Mouse (Mus musculus): ENCODE measurements around the gene 1700066M21Rik. TPM values are rescaled to one million over a fixed set of nuclear protein-coding genes. Genes with fewer than 3 reads are reported as not detected.

The 1700066M21Rik gene
- polyA plus RNA-seq, 1 experiment from 2014 or later, result 13.6 TPM

GRCm38 (mm10) chr1:57433141-57433540 is 55.7 kb downstream of the 1700066M21Rik start:
- 91% methylated on average over 7 of the region's 7 CpGs for WGBS
- ATAC-seq (ENCODE audit: insufficient number of reproducible peaks, low FRiP score, low TSS enrichment, low read depth) (no peak), DNase-seq (ENCODE audit: low spot score) (no peak)
- no peaks in the 10 kb centered on the region for H3K27me3 ChIP-seq (ENCODE audit: control insufficient read depth, insufficient read depth, low read length)
- no peaks in the 10 kb centered on the region for H3K9me3 ChIP-seq (ENCODE audit: control insufficient read depth, low read length)
- H3K4me1 ChIP-seq (ENCODE audit: control insufficient read depth, insufficient read depth, low read length), result peaks cover 7% of the 10 kb centered on the region; the same call in 1 of the 2 replicates
- H3K4me3 ChIP-seq (ENCODE audit: low read depth, low read length), result no peak overlapping the region
- H3K4me2 ChIP-seq (ENCODE audit: low read depth, severe bottlenecking), result no peak overlapping the region
- no peak overlapping the region for H3K27ac ChIP-seq (replicated peaks; ENCODE audit: low read depth, low read length)
- H3K9ac ChIP-seq (ENCODE audit: low read length), result no peak overlapping the region
- no peaks in the 10 kb centered on the region for H3K36me3 ChIP-seq (ENCODE audit: control insufficient read depth, insufficient read depth, low read length)

Other genes starting within 250 kb of the 1700066M21Rik start
- gene Maip1, start 28.7 kb downstream of the 1700066M21Rik start, polyA plus RNA-seq (2014; fragmentation: Nextera tagmentation; extraction: Ambion mirVana), result 19.8 and 21.2 TPM in 2 replicates
- 26.0 and 29.2 TPM in 2 replicates for gene Tyw5, start 29.5 kb downstream of the 1700066M21Rik start, polyA plus RNA-seq (2014; fragmentation: Nextera tagmentation; extraction: Ambion mirVana)

All from limb, embryonic 11.5 days (tissue).